Mouse (Mus musculus): Measurements from ENCODE around the gene Syt15. TPM values are rescaled to one million over a fixed set of nuclear protein-coding genes. Genes with fewer than 3 reads are reported as not detected.
A peak's percentile ranks its signal among the peaks of the same experiment; 100 is the strongest.
"Not testable (repeated sequence)": the region's sequence is repeated elsewhere in the genome, so short reads cannot be mapped to it uniquely, and the experiment has no call there.

Gene Syt15
- polyA plus RNA-seq, 1 experiment from 2014 or later: 0.42 TPM

GRCm38 (mm10) chr14:34240263-34240662 is 20.9 kb downstream of the Syt15 start:
- no peak for TF ChIP-seq CTCF (IDR thresholded peaks at IDR 0.05; ENCODE audit: low read depth)
- H3K9ac ChIP-seq: no peak overlapping the region
- WGBS: 48% methylated on average over 10 of the region's 10 CpGs
- H3K36me3 ChIP-seq (ENCODE audit: insufficient read depth): no peaks in the 10 kb centered on the region
- no peak overlapping the region for H3K27ac ChIP-seq (ENCODE audit: low read depth)
- H3K27me3 ChIP-seq (ENCODE audit: insufficient read depth, low read length): no peaks in the 10 kb centered on the region
- ATAC-seq (ENCODE audit: insufficient read depth) (no peak), DNase-seq (no peak)
- H3K4me1 ChIP-seq (ENCODE audit: insufficient read depth): no peaks in the 10 kb centered on the region
- H3K4me3 ChIP-seq (ENCODE audit: low read depth, low read length): no peak overlapping the region
- peaks cover 3% of the 10 kb centered on the region; the same call in 1 of the 2 replicates for H3K9me3 ChIP-seq (ENCODE audit: low read depth, low read length)
- no peak overlapping the region for H3K4me2 ChIP-seq

GRCm38 (mm10) chr14:34240676-34241075 is 21.3 kb downstream of the Syt15 start:
- H3K4me2 ChIP-seq: no peak overlapping the region
- H3K4me1 ChIP-seq (ENCODE audit: insufficient read depth): no peaks in the 10 kb centered on the region
- H3K27me3 ChIP-seq (ENCODE audit: insufficient read depth, low read length): no peaks in the 10 kb centered on the region
- TF ChIP-seq CTCF (IDR thresholded peaks at IDR 0.05; ENCODE audit: low read depth): no peak
- peaks cover 3% of the 10 kb centered on the region; the same call in 1 of the 2 replicates for H3K9me3 ChIP-seq (ENCODE audit: low read depth, low read length)
- 38% methylated on average over 6 of the region's 6 CpGs for WGBS
- no peak overlapping the region for H3K9ac ChIP-seq
- no peak overlapping the region for H3K27ac ChIP-seq (ENCODE audit: low read depth)
- H3K4me3 ChIP-seq (ENCODE audit: low read depth, low read length): no peak overlapping the region
- H3K36me3 ChIP-seq (ENCODE audit: insufficient read depth): no peaks in the 10 kb centered on the region
- ATAC-seq (ENCODE audit: insufficient read depth) (no peak), DNase-seq (no peak)

- Histone ChIP-seq H3K36me3 (ENCODE audit: insufficient read depth) (no peaks in the 10 kb centered on the region), H3K4me3 (ENCODE audit: low read depth, low read length) (no peak overlapping the region), H3K27ac (ENCODE audit: low read depth) (no peak overlapping the region), H3K4me2 (no peak overlapping the region), H3K9me3 (ENCODE audit: low read depth, low read length) (no peaks in the 10 kb centered on the region), H3K4me1 (ENCODE audit: insufficient read depth) (peaks cover 3% of the 10 kb centered on the region; the same call in 1 of the 2 replicates), H3K27me3 (ENCODE audit: insufficient read depth, low read length) (no peaks in the 10 kb centered on the region), H3K9ac (no peak overlapping the region)
- 26% methylated on average over 5 of the region's 6 CpGs for WGBS
- ATAC-seq (ENCODE audit: insufficient read depth) (no peak), DNase-seq (peak; percentile 15)
- no peak for TF ChIP-seq CTCF (IDR thresholded peaks at IDR 0.05; ENCODE audit: low read depth)
Observed at GRCm38 (mm10) chr14:34252470-34253145, 33.2 kb downstream of the Syt15 start.

GRCm38 (mm10) chr14:34253261-34253660 is 33.9 kb downstream of the Syt15 start:
- H3K4me2 ChIP-seq: no peak overlapping the region
- H3K9me3 ChIP-seq (ENCODE audit: low read depth, low read length): no peaks in the 10 kb centered on the region
- DNase-seq (no peak), ATAC-seq (ENCODE audit: insufficient read depth) (no peak)
- H3K4me1 ChIP-seq (ENCODE audit: insufficient read depth): peaks cover 3% of the 10 kb centered on the region; the same call in 1 of the 2 replicates
- H3K27ac ChIP-seq (ENCODE audit: low read depth): no peak overlapping the region
- H3K4me3 ChIP-seq (ENCODE audit: low read depth, low read length): no peak overlapping the region
- TF ChIP-seq CTCF (IDR thresholded peaks at IDR 0.05; ENCODE audit: low read depth): no peak
- no peaks in the 10 kb centered on the region for H3K27me3 ChIP-seq (ENCODE audit: insufficient read depth, low read length)
- WGBS: 84% methylated on average over 4 of the region's 4 CpGs
- H3K36me3 ChIP-seq (ENCODE audit: insufficient read depth): no peaks in the 10 kb centered on the region
- no peak overlapping the region for H3K9ac ChIP-seq

GRCm38 (mm10) chr14:34258525-34258924 is 39.1 kb downstream of the Syt15 start:
- H3K27me3 ChIP-seq (ENCODE audit: insufficient read depth, low read length); H3K36me3 ChIP-seq (ENCODE audit: insufficient read depth); H3K4me2 ChIP-seq; ATAC-seq (ENCODE audit: insufficient read depth); H3K27ac ChIP-seq (ENCODE audit: low read depth); DNase-seq; H3K9ac ChIP-seq; H3K4me1 ChIP-seq (ENCODE audit: insufficient read depth); H3K9me3 ChIP-seq (ENCODE audit: low read depth, low read length); H3K4me3 ChIP-seq (ENCODE audit: low read depth, low read length): not testable (repeated sequence)
- WGBS: 71% methylated on average over 3 of the region's 3 CpGs

DNA sequence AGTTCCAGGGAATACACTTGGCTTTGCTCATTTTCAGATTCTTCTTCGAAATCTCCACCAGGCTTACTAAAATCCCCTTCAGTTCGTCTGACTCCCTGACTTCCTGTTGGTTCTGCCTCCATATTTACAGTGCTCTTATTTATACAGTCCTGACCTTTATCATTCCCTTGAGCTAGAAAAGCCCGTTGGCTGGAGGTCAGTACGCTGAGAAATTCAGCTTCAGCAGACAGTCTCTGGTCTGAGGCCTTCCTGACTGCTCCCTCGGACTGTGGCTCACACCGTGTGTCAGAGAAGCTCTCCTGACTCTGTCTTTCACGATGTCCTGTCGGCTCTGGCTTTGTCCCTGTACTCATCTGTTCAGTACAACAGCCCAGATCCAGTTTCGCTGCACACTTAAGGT is 48.7 kb downstream of the Syt15 start:
- ATAC-seq (ENCODE audit: insufficient read depth) (no peak), DNase-seq (peak; percentile 6)
- Histone ChIP-seq H3K9ac (no peak overlapping the region), H3K4me1 (ENCODE audit: insufficient read depth) (no peaks in the 10 kb centered on the region), H3K4me3 (ENCODE audit: low read depth, low read length) (no peak overlapping the region), H3K27ac (ENCODE audit: low read depth) (no peak overlapping the region), H3K9me3 (ENCODE audit: low read depth, low read length) (no peaks in the 10 kb centered on the region), H3K4me2 (no peak overlapping the region), H3K36me3 (ENCODE audit: insufficient read depth) (no peaks in the 10 kb centered on the region), H3K27me3 (ENCODE audit: insufficient read depth, low read length) (no peaks in the 10 kb centered on the region)
- TF ChIP-seq CTCF (IDR thresholded peaks at IDR 0.05; ENCODE audit: low read depth): no peak
- WGBS: 37% methylated on average over 9 of the region's 9 CpGs

- 42% methylated on average over 2 of the region's 2 CpGs for WGBS
- ATAC-seq (ENCODE audit: insufficient read depth) (no peak), DNase-seq (peak; percentile 69)
- Histone ChIP-seq H3K4me3 (ENCODE audit: low read depth, low read length) (no peak overlapping the region), H3K27ac (ENCODE audit: low read depth) (no peak overlapping the region), H3K27me3 (ENCODE audit: insufficient read depth, low read length) (no peaks in the 10 kb centered on the region), H3K4me2 (no peak overlapping the region), H3K4me1 (ENCODE audit: insufficient read depth) (no peaks in the 10 kb centered on the region), H3K36me3 (ENCODE audit: insufficient read depth) (no peaks in the 10 kb centered on the region), H3K9ac (no peak overlapping the region), H3K9me3 (ENCODE audit: low read depth, low read length) (no peaks in the 10 kb centered on the region)
- TF ChIP-seq CTCF (IDR thresholded peaks at IDR 0.05; ENCODE audit: low read depth): peak; percentile 65
Observed at GRCm38 (mm10) chr14:34273280-34273679, 53.9 kb downstream of the Syt15 start.

Measured in lung, embryonic 14.5 days (tissue).